Mouse (Mus musculus) hindbrain, embryonic 15.5 days (tissue): Measurements from ENCODE around the gene Prmt9. TPM values are rescaled to one million over a fixed set of nuclear protein-coding genes. Genes with fewer than 3 reads are reported as not detected.
A peak's percentile ranks its signal among the peaks of the same experiment; 100 is the strongest.

Experiments
- ATAC-seq: fragments of 200-750 bp; cut with Nextera tagmentation; 2 replicates; pipeline ENCODE4 v1.8.0; 2017; ENCODE audit warnings: low read depth, moderate number of reproducible peaks, moderate TSS enrichment; ENCODE audit not compliant: low FRiP score
- H3K27ac ChIP-seq: fragments of 300-500 bp; sonication (generic); replicated peaks from 2 replicates; pipeline ENCODE4 v1.5.1; 2015; ENCODE audit warnings: mild to moderate bottlenecking, inconsistent platforms
- H3K27me3 ChIP-seq: fragments of 300-500 bp; sonication (generic); 2 replicates; pipeline ENCODE4 v1.6.1; 2015; ENCODE audit warnings: control low read depth, inconsistent platforms
- H3K36me3 ChIP-seq: fragments of 300-500 bp; sonication (generic); 2 replicates; pipeline ENCODE4 v1.6.1; 2015; ENCODE audit warnings: control low read depth, inconsistent platforms
- H3K4me1 ChIP-seq: fragments of 300-500 bp; sonication (generic); replicated peaks from 2 replicates; pipeline ENCODE4 v1.6.1; 2015; ENCODE audit warnings: control low read depth, inconsistent platforms
- H3K4me2 ChIP-seq: fragments of 300-500 bp; sonication (generic); 2 replicates; pipeline ENCODE4 v1.6.1; 2015; ENCODE audit warnings: moderate library complexity, mild to moderate bottlenecking, inconsistent platforms
- H3K4me3 ChIP-seq: fragments of 300-500 bp; sonication (generic); 2 replicates; pipeline ENCODE4 v1.5.1; 2015; ENCODE audit warnings: mild to moderate bottlenecking, inconsistent platforms
- H3K9ac ChIP-seq: fragments of 300-500 bp; sonication (generic); 2 replicates; pipeline ENCODE4 v1.6.1; 2015; ENCODE audit warnings: inconsistent platforms
- H3K9me3 ChIP-seq: fragments of 300-500 bp; sonication (generic); 2 replicates; pipeline ENCODE4 v1.6.1; 2016; ENCODE audit warnings: control low read depth, inconsistent platforms
- WGBS: fragments of 180-500 bp; shearing (Covaris S2); methylation state at CpG from one replicate; pipeline ENCODE4 v1.1.7; 2015; 5-methylcytosine and 5-hydroxymethylcytosine counted together
- polyA plus RNA-seq: library from polyadenylated mRNA; unstranded; fragments of >200 nt; fragmentation: Nextera tagmentation; extraction: Ambion mirVana; gene quantifications from 2 replicates; pipeline ENCODE4 v1.2.1, GENCODE M21; 2015

Gene Prmt9
- polyA plus RNA-seq, 1 experiment from 2014 or later: 25.9 TPM

GRCm38 (mm10) chr8:77610374-77610969 is 61.3 kb downstream of the Prmt9 start, which contains the start of gene Tmem184c:
TSS of gene Tmem184c (minus strand) at chr8:77610698.
- peak within 1 kb of the TSS; percentile 63 for H3K9ac ChIP-seq
- WGBS: 0% methylated on average over 36 of the region's 36 CpGs
- peaks cover 24% of the 10 kb centered on the region for H3K4me1 ChIP-seq
- ATAC-seq: peak; percentile 99
- peak within 1 kb of the TSS; percentile 81 for H3K27ac ChIP-seq
- peak within 1 kb of the TSS; percentile 83 for H3K4me3 ChIP-seq
- no peaks in the 10 kb centered on the region for H3K36me3 ChIP-seq
- H3K9me3 ChIP-seq: no peaks in the 10 kb centered on the region
- H3K4me2 ChIP-seq: peak within 1 kb of the TSS; percentile 81
- H3K27me3 ChIP-seq: no peaks in the 10 kb centered on the region

DNA sequence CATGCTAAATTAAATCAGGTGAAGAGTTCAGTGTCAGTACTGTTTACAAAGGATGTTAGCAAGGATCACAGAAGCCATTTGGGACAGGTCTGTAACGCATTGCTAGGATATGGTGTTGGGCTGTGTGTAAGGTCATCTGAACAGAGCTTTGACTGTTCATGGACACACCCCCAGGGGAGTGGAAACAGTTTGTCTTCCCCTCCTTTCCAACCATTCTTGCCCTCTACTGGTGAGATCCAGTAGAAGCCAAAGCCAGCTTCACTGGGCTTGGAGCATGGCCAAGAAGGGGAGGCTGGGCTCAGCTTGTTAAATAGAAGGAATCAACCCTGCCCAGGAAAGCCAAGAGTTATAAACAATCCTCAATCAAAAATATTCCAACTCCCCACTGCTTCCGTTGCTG is 68.7 kb downstream of the Prmt9 start:
- H3K27ac ChIP-seq: no peak overlapping the region
- no peaks in the 10 kb centered on the region for H3K9me3 ChIP-seq
- no peaks in the 10 kb centered on the region for H3K27me3 ChIP-seq
- ATAC-seq: no peak
- 60% methylated on average over 2 of the region's 2 CpGs for WGBS
- H3K4me2 ChIP-seq: no peak overlapping the region
- H3K36me3 ChIP-seq: no peaks in the 10 kb centered on the region
- no peak overlapping the region for H3K9ac ChIP-seq
- no peak overlapping the region for H3K4me3 ChIP-seq
- H3K4me1 ChIP-seq: no peaks in the 10 kb centered on the region

- Histone ChIP-seq H3K36me3 (no peaks in the 10 kb centered on the region), H3K27ac (no peak overlapping the region), H3K9me3 (no peaks in the 10 kb centered on the region), H3K4me1 (no peaks in the 10 kb centered on the region), H3K4me3 (no peak overlapping the region), H3K4me2 (no peak overlapping the region), H3K27me3 (no peaks in the 10 kb centered on the region), H3K9ac (no peak overlapping the region)
- WGBS: 54% methylated on average over 7 of the region's 7 CpGs
- ATAC-seq: no peak
Observed at GRCm38 (mm10) chr8:77623677-77624209, 74.5 kb downstream of the Prmt9 start.

- H3K9me3 ChIP-seq: no peaks in the 10 kb centered on the region
- no peak overlapping the region for H3K4me3 ChIP-seq
- 18% methylated on average over 15 of the region's 15 CpGs for WGBS
- no peak overlapping the region for H3K9ac ChIP-seq
- H3K4me2 ChIP-seq: no peak overlapping the region
- H3K27me3 ChIP-seq: no peaks in the 10 kb centered on the region
- H3K36me3 ChIP-seq: no peaks in the 10 kb centered on the region
- no peak overlapping the region for H3K27ac ChIP-seq
- 0 out of 2 replicates have a peak, but pooled peaks cover 4% of the 10 kb centered on the region for H3K4me1 ChIP-seq
- peak; percentile 93 for ATAC-seq
Observed at GRCm38 (mm10) chr8:77629858-77630537, 80.8 kb downstream of the Prmt9 start.

DNA sequence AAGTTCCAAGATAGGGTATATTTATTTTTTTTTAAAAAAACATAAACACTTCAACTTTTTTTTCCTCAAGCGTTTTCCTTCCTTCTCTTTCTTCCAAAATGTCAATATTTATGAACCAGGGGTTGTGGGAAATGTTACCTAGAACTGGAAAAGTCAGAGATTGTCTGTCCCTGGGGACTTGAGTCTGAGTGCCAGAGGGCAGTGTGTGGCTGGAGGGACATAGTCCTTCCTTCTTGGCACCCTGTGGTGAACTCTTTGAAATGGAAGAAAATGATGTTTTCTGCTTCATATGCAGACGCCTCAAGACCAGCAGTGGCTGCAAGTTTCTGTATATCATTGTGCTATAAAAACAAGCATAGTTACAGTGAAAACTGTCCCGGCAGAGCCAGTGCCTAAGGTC is 81.5 kb downstream of the Prmt9 start:
- no peaks in the 10 kb centered on the region for H3K36me3 ChIP-seq
- H3K4me3 ChIP-seq: no peak overlapping the region
- no peaks in the 10 kb centered on the region for H3K9me3 ChIP-seq
- no peaks in the 10 kb centered on the region for H3K27me3 ChIP-seq
- whole genome bisulfite sequencing: 43% methylated on average over 3 of the region's 3 CpGs
- no peak overlapping the region for H3K4me2 ChIP-seq
- H3K27ac ChIP-seq: no peak overlapping the region
- ATAC-seq: no peak
- 0 out of 2 replicates have a peak, but pooled peaks cover 4% of the 10 kb centered on the region for H3K4me1 ChIP-seq
- no peak overlapping the region for H3K9ac ChIP-seq

Other genes with a start within 250 kb of the Prmt9 start
- 5.1 and 5.2 TPM in 2 replicates for gene Arhgap10, start 31.4 kb upstream of the Prmt9 start, polyA plus RNA-seq
- gene Tmem184c, start 61.3 kb downstream of the Prmt9 start, polyA plus RNA-seq: 65.9 and 67.6 TPM in 2 replicates
- 7.1 and 7.8 TPM in 2 replicates for gene Ednra, start 175.1 kb downstream of the Prmt9 start, polyA plus RNA-seq